Mouse (Mus musculus) naive thymus-derived CD4-positive, alpha-beta T cell, adult 2 months (primary cell): Measurements from ENCODE around the gene Lmln.
A peak's percentile ranks its signal among the peaks of the same experiment; 100 is the strongest.
"Not testable (repeated sequence)": the region's sequence is repeated elsewhere in the genome, so short reads cannot be mapped to it uniquely, and the experiment has no call there.

Experiments
- DNase-seq: peaks from one replicate; pipeline ENCODE4 v3.0.0-alpha.2; 2011; ENCODE audit warnings: low read depth

Gene Lmln

GRCm38 (mm10) chr16:33058033-33058432 lies 4.3 kb upstream of the Lmln start:
- no peak for DNase-seq

- not testable (repeated sequence) for DNase-seq
These were observed 3.7 kb upstream of the Lmln start for GRCm38 (mm10) chr16:33058656-33059055.

GRCm38 (mm10) chr16:33059471-33059870 lies 2.9 kb upstream of the Lmln start:
- DNase-seq = no peak

- no peak for DNase-seq
These were observed 1.4 kb upstream of the Lmln start for GRCm38 (mm10) chr16:33060926-33061325.

- DNase-seq = peak; percentile 33
These were observed 921 bp upstream of the Lmln start for GRCm38 (mm10) chr16:33061400-33061799.

- DNase-seq = peak; percentile 44
These were observed 386 bp downstream of the Lmln start for GRCm38 (mm10) chr16:33062682-33063131.

GRCm38 (mm10) chr16:33063267-33063666 lies 946 bp downstream of the Lmln start:
- DNase-seq = no peak

- DNase-seq = no peak
These were observed 2.3 kb downstream of the Lmln start for GRCm38 (mm10) chr16:33064636-33065035.

GRCm38 (mm10) chr16:33070928-33071327 lies 8.6 kb downstream of the Lmln start:
- no peak for DNase-seq

- DNase-seq = peak; percentile 62
These were observed 10.7 kb downstream of the Lmln start for GRCm38 (mm10) chr16:33072871-33073557.

- peak; percentile 40 for DNase-seq
These were observed 12.6 kb downstream of the Lmln start for GRCm38 (mm10) chr16:33074967-33075366.

GRCm38 (mm10) chr16:33076078-33076477 lies 13.8 kb downstream of the Lmln start:
- DNase-seq = no peak

GRCm38 (mm10) chr16:33077069-33077627 lies 14.8 kb downstream of the Lmln start:
- DNase-seq = peak; percentile 28

- no peak for DNase-seq
These were observed 17.7 kb downstream of the Lmln start for GRCm38 (mm10) chr16:33080063-33080462.

- no peak for DNase-seq
These were observed 20.6 kb downstream of the Lmln start for GRCm38 (mm10) chr16:33082951-33083350.

GRCm38 (mm10) chr16:33083996-33084395 lies 21.7 kb downstream of the Lmln start:
- no peak for DNase-seq

GRCm38 (mm10) chr16:33085666-33086065 lies 23.3 kb downstream of the Lmln start:
- no peak for DNase-seq

- DNase-seq = no peak
These were observed 51.4 kb downstream of the Lmln start for GRCm38 (mm10) chr16:33113726-33114125.

GRCm38 (mm10) chr16:33123373-33123772 lies 61.1 kb downstream of the Lmln start:
- DNase-seq = no peak

GRCm38 (mm10) chr16:33123938-33124820 lies 61.9 kb downstream of the Lmln start:
- DNase-seq = peak; percentile 35

GRCm38 (mm10) chr16:33127052-33127451 lies 64.7 kb downstream of the Lmln start:
- DNase-seq = no peak

- no peak for DNase-seq
These were observed 68.4 kb downstream of the Lmln start for GRCm38 (mm10) chr16:33130731-33131130.

- no peak for DNase-seq
These were observed 70.9 kb downstream of the Lmln start for GRCm38 (mm10) chr16:33133186-33133585.
